Mouse (Mus musculus) bone marrow, adult 2 months (tissue): ENCODE results near the gene Med13l.

Source experiments
- CTCF ChIP-seq: fragments of 200-500 bp; IDR thresholded peaks from 2 replicates; pipeline ENCODE4 v1.5.1; 2011; ENCODE audit warnings: low read length, control low read depth; ENCODE audit not compliant: control insufficient read depth, insufficient read depth
- POLR2A ChIP-seq: fragments of 200-500 bp; IDR thresholded peaks from 2 replicates; pipeline ENCODE4 v1.6.1; 2011; ENCODE audit warnings: low read depth, mild to moderate bottlenecking, control low read depth, low read length, borderline replicate concordance; ENCODE audit not compliant: control insufficient read depth

- TF ChIP-seq POLR2A, result no peak
- no peak for TF ChIP-seq CTCF
Measured at GRCm38 (mm10) chr5:118647384-118647783, 86.9 kb downstream of the Med13l start.
